In genomic region chr19:22670222-22670621, GRCm38 (mm10) we compare ENCODE assay signal across 20 mouse cellular contexts.
DNase-seq lines count a peak whose midpoint lies in the region; ATAC-seq and TF ChIP-seq lines count a peak whose summit lies in the region.
"Had no signal": no experiment of that assay in that cellular context is flagged by ENCODE, and none has a peak within 500 bp of the region (broad histone marks: within the 10 kb centered on the region; RNA-seq: fewer than 3 reads in every experiment).

No protein-coding gene starts in this region.

- H3K27ac ChIP-seq in lung, embryonic 14.5 days (ENCODE audit: low read depth) = no peak overlapping the region
- H3K27ac ChIP-seq in heart, embryonic 12.5 days (ENCODE audit: poor library complexity, severe bottlenecking) = no peak overlapping the region
- H3K27ac ChIP-seq: forebrain, embryonic 13.5 days; heart, embryonic 13.5 days; macrophage; midbrain, embryonic 12.5 days had no signal

- no peak overlapping the region for H3K4me3 ChIP-seq in lung, embryonic 14.5 days (ENCODE audit: low read depth, low read length)
- no peak overlapping the region for H3K4me3 ChIP-seq in heart, embryonic 12.5 days
- H3K4me3 ChIP-seq: forebrain, embryonic 13.5 days; heart, embryonic 13.5 days; midbrain, embryonic 12.5 days had no signal

- H3K4me1 ChIP-seq in lung, embryonic 14.5 days (ENCODE audit: insufficient read depth) = no peaks in the 10 kb centered on the region
- no peaks in the 10 kb centered on the region for H3K4me1 ChIP-seq in heart, embryonic 12.5 days (replicated peaks)
- H3K4me1 ChIP-seq: forebrain, embryonic 13.5 days; heart, embryonic 13.5 days; midbrain, embryonic 12.5 days had no signal

- 50% methylated on average over 8 of the region's 8 CpGs for WGBS in lung, embryonic 14.5 days
- WGBS in heart, embryonic 12.5 days = 80% methylated on average over 8 of the region's 8 CpGs

- TF ChIP-seq CTCF in lung, embryonic 14.5 days (IDR thresholded peaks at IDR 0.05; ENCODE audit: low read depth) = no peak

- peak; percentile 47; the same call in 1 of the 2 replicates for ATAC-seq in lung, embryonic 14.5 days (ENCODE audit: insufficient read depth)
- ATAC-seq in heart, embryonic 12.5 days (ENCODE audit: insufficient number of reproducible peaks, low FRiP score) = no peak
- ATAC-seq in erythroid progenitor cell, adult 5-6 weeks (replicated peaks; ENCODE audit: low FRiP score, poor library complexity, severe bottlenecking) = no peak
- ATAC-seq: forebrain, embryonic 13.5 days; inflammation-experienced regulatory T-cells, adult 6 months had no signal

- H3K9me3 ChIP-seq in lung, embryonic 14.5 days (ENCODE audit: low read depth, low read length) = no peaks in the 10 kb centered on the region
- no peaks in the 10 kb centered on the region for H3K9me3 ChIP-seq in heart, embryonic 12.5 days (replicated peaks)
- H3K9me3 ChIP-seq: forebrain, embryonic 13.5 days; heart, embryonic 13.5 days; midbrain, embryonic 12.5 days had no signal

- no peaks in the 10 kb centered on the region for H3K27me3 ChIP-seq in lung, embryonic 14.5 days (ENCODE audit: insufficient read depth, low read length)
- H3K27me3 ChIP-seq in heart, embryonic 12.5 days (replicated peaks) = no peaks in the 10 kb centered on the region
- H3K27me3 ChIP-seq: CH12.LX; forebrain, embryonic 13.5 days; heart, embryonic 13.5 days; midbrain, embryonic 12.5 days had no signal

- H3K4me2 ChIP-seq in lung, embryonic 14.5 days = no peak overlapping the region
- no peak overlapping the region for H3K4me2 ChIP-seq in heart, embryonic 12.5 days
- H3K4me2 ChIP-seq: forebrain, embryonic 13.5 days; heart, embryonic 13.5 days; midbrain, embryonic 12.5 days had no signal

- no peaks in the 10 kb centered on the region for H3K36me3 ChIP-seq in lung, embryonic 14.5 days (ENCODE audit: insufficient read depth)
- no peaks in the 10 kb centered on the region for H3K36me3 ChIP-seq in heart, embryonic 12.5 days
- H3K36me3 ChIP-seq: heart, embryonic 13.5 days; midbrain, embryonic 12.5 days had no signal

- H3K9ac ChIP-seq in lung, embryonic 14.5 days = no peak overlapping the region
- H3K9ac ChIP-seq in heart, embryonic 12.5 days = no peak overlapping the region
- H3K9ac ChIP-seq: forebrain, embryonic 13.5 days; heart, embryonic 13.5 days; midbrain, embryonic 12.5 days had no signal

- peak; percentile 32 for DNase-seq in cerebellum, adult 8-10 months
- DNase-seq in cerebellum, postnatal 4 days (ENCODE audit: low spot score in 2 of 2) = no peak
- DNase-seq in lung, embryonic 14.5 days = peak; percentile 81
- no peak for DNase-seq in lung, adult 18-20 months
- DNase-seq in cerebellum, postnatal 10 days = peak; percentile 59 to 61
- peak; percentile 97 for DNase-seq in retina, embryonic 14.5 days (ENCODE audit: low spot score)
- DNase-seq: adrenal gland, postnatal 10 days; heart, postnatal 4 days; kidney, adult 8-10 months; kidney, postnatal 4 days; liver; right cerebral cortex, adult 18-20 months had no signal

Comparison
In these comparisons a context has a peak if more than half of its experiments do, and no peak if none do; other contexts are left out.
1. DNase-seq: peak in cerebellum, adult 8-10 months (single experiment), lung, embryonic 14.5 days (single experiment), cerebellum, postnatal 10 days (2 of 2) and retina, embryonic 14.5 days (single experiment); none in cerebellum, postnatal 4 days (0 of 2) and lung, adult 18-20 months (0 of 2).